Mouse (Mus musculus) spleen, adult 2 months (tissue): Measurements from ENCODE around the gene Usp33.

Source experiments
- CTCF ChIP-seq: fragments of 200-500 bp; IDR thresholded peaks from 2 replicates; pipeline ENCODE4 v1.5.1; 2011; ENCODE audit warnings: mild to moderate bottlenecking, inconsistent platforms; ENCODE audit not compliant: insufficient read depth, insufficient read length, insufficient replicate concordance; ENCODE audit errors: extremely low read depth
- POLR2A ChIP-seq: fragments of 200-500 bp; IDR thresholded peaks from 2 replicates; pipeline ENCODE4 v1.6.1; 2011; ENCODE audit warnings: low read depth, low read length, inconsistent platforms

DNA sequence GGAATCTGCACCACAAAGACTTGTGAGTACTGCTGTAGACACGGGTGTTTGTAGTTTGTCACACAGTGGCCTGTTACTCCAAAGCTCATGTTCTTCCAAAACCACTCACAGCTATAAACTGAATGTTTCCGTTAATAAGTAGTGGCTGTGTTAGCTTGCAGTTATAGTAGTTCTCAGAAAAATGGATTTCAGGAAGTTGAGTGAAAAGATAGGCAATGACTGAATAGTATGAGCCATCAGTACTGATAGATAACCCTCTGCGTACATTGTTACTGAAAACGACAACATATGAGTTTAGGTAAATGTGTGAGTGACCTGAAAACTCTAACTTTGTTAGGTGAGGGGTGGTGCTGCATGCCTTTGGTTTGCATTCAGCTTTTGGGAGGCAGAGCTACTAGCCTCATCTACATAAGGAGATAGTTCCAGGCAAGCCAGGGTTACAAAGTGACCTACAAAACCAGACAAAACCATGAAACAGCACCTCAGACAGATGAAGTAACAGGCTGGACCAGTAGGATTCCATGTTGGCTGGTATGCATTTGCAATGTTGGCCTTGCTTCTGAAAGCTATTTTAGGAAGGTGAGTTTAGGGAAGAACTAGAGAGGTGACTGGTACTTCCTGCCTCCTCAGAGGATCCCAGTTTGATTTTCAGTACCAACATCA is 59.8 kb downstream of the Usp33 start:
- TF ChIP-seq CTCF: no peak
- no peak for TF ChIP-seq POLR2A
